Mouse (Mus musculus) layer of hippocampus, adult 8-10 months (tissue): ENCODE measurements around the gene Psma7. TPM values are rescaled to one million over a fixed set of nuclear protein-coding genes. Genes with fewer than 3 reads are reported as not detected.

Source experiments
- DNase-seq, 2 experiments: peaks; one replicate each; pipeline ENCODE4 v3.0.0; 2022; ENCODE audit warnings: low spot score in 2 of 2
- total RNA-seq, 4 experiments: library from RNA; stranded (reverse); gene quantifications; 2 replicates each; pipeline ENCODE4 v1.2.4; 2022

The Psma7 gene
- total RNA-seq, 4 experiments from 2014 or later: 152 to 188 (median 166) TPM

DNA sequence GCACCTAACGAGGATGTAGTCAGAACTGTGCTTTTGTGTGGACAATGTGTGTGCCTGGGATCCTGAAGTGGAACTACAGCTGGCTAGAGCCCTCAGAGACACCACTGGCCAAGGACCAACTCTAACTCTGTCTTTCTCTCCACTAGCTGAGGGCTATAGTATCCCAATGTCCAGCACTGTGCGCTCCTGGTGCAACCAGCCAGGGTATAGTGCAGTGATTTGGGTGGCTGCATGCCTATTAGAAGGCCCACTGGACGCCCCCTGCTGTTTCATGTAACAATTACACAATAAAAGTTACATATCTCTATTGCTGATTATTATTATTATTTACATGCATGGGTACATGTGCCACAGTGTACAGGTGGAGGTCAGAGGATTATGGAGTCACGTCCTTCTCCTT lies 3.0 kb upstream of the Psma7 start:
- no peak for DNase-seq

DNA sequence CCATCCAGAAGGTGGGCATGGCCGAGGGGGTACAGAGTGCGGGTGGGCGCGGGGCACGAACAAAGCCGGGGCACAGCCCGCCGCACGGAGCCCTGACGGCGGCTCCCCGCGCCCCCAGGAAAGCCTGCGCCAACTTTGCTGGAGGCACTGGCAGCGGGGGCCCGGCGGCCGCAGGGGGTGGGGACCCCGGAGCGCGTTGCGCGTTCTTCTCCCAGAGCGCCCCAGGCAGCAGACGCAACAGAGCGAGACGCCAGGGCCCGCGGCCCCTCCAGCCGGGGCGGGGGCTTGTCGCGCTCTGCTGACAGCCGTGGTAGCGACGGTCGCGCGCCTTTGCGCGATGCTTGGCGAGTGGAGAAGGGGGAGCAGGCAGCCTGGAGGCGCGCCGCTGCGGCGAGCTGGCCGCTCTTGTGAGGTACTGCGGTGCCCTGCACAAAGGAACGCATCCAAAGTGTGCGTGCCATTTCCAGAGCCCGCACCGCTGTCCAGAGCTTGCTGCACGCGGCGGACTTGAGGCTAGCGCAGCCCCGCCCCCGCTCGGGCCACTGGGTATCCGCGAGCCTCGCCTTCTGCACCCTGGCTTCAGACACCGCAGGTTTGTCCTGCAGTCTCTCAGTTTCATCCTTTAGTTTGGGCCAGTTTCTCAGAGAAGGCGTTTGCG lies 754 bp upstream of the Psma7 start:
- peak; percentile 46 to 55 for DNase-seq

DNA sequence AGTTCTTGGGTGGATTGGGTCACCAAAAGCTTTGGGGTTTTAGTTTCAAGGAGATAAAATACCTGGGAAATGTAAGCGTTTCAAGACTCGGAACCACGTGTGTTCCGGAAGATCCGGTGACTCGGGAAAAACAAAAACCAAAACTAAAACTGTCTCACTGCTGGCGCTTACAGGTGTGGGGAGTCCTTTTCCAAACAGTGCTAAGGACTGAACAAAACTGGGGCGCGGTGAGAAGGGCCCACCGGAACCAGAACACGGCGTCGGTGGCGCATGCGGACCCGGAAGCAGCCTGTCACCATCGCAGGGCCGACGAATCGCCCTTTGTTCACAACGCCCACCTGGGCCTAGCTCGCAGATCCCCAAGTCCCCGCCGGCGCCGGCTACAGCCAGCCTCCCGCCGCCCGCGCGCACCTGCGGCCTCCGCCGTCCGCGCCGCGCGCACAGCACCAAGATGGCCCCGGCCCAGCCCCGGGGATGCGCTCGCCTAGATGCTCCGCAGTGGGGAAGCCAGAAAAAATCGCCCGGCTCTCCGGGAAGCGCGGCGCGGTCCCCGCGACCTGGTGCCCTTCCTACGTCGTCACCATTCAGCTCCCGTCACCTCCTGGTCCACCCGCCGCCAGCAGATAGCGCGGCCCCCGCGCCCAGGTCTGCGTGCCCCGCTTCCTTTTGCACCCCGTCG lies 517 bp downstream of the Psma7 start:
- DNase-seq: no peak

DNA sequence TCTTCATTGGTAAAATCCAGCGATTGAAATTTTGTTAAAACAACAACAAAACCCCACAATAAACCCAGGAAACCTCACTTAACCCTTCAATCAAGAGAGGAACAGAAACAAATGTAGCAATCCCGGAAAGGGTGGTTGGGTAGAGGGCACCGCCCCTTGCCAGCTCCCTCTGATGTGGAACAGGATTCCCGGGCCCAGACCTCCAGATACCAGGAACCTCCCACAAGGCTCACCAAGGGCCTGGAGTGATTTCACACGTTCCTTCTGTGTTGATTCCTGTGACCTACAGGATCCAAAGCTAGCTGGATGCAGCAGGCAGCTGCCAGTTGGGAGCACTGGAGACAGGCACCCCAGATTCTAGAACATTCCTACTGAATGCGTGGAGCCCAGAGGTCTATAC lies 1.8 kb downstream of the Psma7 start:
- no peak for DNase-seq

DNA sequence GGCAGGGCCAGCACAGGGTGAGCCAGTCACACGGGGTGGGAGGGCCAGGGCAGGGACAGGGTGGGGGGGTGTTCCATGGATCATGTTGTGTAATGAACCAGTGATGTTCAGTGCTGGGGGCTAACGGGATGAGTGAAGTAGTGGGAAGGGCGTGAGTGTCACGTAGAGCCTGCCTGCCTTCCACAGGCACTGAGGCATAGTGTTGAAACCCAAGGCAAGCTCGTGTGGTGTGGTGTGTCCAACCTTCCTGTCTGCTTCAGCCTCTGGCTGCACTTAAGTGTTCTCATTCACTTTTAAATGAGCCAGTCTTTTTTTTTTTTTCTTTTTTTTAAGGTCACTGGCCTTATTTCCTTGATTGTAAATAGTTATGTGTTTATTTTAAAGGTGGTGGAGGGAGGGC lies 7.5 kb downstream of the Psma7 start:
- no peak for DNase-seq

DNA sequence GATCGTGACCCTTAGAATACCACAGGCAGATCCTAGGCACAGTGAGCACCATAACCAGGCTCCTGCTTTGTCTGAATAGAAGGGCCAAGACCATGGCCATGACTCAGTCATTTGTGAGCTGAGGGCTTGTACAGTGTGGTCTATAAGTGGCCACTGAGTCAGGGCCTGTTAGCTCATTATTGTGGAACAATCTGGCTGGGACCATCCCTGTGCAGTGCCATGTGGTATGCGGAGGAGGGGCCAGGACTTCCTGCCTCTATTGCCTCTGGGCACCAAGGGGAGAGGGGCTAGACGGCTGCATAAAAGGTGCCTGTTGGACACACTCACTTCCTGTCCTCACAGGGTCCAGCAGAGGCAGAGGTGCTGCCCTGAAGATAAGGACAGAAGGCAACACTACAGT lies 8.3 kb downstream of the Psma7 start:
- no peak for DNase-seq

DNA sequence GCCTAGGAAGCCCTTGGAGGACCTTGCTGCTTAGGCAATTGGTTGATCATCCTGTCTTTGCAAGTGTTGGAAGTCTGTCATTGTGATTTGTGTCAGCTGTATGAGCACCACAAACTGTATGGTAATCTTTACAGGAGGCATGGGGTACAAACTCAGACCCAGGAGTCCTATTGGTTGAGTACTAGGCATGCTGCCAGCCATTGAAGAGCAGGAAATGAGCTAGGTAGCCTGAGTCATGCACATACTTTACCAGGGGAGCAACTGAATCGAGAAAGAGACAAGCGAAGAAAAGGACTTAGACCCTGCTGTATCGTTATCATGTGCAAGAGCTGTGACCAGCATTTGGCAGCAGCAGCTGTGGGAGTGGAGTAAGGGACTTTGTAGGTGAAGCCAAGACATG lies 9.3 kb downstream of the Psma7 start:
- DNase-seq: no peak

DNA sequence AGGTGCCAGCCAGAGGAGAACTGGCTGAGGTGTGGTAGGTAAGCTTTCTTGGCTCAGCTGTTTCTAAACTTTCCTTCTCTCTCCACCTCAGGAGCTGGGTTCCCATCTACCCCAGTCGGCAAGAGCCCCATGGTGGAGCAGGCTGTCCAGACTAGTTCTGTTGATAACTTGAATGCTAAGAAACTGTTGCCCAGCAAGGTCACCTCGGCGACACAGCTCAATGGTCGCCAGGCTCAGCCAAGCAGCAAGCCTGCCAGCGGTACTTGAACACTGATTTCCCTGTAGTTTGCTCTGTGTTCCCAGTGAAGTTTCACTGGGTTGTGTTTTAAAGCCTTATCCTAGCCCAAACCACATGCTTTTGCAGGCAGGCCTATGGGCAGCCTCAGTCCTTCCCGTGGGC lies 11.0 kb downstream of the Psma7 start:
- DNase-seq: no peak

DNA sequence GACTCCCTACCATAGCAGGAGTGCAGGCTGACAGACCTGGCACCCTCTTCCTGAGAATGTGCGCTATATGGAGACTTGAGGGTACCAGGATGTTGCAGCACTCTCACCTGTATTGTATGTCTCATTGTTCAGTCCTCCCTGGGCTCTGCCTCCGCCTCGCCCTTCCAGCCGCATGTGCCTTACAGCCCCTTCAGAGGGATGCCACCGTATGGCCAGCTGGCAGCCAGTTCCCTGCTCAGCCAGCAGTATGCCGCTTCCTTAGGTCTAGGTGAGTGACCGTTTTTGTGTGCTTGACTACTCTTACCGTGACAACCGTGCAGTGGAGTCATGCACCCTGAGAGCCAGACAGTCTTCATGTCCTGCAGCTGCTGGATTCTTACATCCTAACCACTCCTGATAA lies 14.5 kb downstream of the Psma7 start:
- DNase-seq: no peak

DNA sequence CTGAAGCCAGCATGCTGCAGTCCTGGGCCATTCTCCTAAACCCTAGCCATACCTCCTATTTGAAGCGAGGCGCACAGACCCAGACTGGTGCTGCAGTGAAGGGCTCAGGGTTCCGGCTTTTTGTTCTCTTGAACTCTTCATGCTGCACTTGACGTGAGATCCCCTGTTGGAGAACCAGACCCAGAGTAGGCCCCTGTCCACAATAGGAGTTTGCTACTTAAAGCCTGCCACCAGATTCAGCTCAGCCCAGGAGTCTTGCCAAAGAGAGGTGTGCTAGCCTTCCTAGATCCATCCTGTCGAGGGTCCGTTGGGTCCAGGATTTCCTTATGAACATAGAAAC lies 16.4 kb downstream of the Psma7 start:
- DNase-seq: no peak

DNA sequence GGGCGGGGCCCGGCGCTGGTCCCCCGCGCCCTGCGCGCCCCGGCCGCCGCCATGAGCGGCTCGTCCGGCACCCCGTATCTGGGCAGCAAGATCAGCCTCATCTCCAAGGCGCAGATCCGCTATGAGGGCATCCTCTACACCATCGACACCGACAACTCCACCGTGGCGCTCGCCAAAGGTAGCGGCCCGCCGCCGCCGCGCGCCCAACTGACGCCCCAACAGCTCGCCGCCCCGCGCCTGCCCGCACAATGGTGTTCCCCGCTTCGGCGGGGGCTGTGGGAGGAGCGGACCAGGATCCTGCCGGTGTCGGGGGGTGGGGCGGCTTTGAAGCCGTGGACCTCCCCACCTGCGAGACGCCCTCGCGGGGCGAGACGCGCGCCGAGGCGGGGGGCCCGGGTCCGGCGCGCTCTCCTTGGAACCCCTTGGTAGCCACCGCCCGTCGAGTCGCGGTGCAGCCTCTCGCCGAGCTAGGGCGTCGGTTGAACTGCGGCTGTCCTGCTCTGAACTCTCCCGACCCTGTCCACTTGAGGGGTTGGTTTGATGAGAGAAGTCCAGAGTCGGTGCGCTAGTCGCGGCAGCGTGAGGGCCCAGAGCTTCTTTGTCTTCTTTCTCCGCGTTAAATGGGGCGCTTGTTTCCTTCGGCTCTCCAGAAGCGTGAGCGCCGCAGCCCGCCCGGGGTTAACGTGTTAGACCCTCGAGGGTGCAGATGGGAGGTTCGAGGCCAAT lies 16.9 kb downstream of the Psma7 start:
- DNase-seq: no peak

DNA sequence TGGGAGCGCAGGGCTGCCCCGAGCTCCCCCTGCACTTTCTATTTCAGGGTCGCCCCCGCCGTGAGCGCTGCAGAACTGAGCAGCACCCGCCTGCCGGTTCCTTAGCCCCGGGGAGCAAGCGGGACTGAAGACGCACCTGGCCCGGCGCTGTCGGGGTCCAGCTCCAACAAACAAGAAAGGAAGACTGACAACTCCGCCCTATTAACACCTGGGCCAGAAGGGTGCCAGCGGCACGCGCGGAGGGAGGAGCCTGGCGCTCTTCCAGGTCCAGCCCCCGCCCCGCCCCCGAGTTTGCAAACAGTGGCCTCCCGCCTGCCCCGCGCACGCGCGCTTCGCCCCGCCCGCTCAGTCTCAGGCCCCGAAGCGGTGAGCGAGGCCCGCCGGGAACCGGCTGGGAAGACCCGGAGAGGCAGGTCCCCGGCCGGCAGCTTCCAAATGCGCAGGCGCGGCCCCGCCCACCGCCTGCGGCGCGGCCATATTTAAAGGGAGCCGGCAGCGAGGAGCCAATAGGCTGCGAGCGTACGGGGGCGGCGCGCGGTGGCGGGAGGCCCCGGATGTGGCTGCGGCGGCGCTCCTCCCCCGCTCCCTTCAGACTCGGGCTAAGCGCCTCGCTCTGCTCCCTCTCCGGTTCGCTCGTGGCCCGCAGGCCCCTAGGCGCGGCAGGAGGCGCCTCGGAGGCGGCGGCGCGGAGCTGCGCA lies 17.7 kb downstream of the Psma7 start, which contains the start of gene Lsm14b:
TSS of gene Lsm14b (plus strand) at position 587 of the 698 bp plus-strand sequence.
- peak; percentile 97 to 99 for DNase-seq

DNA sequence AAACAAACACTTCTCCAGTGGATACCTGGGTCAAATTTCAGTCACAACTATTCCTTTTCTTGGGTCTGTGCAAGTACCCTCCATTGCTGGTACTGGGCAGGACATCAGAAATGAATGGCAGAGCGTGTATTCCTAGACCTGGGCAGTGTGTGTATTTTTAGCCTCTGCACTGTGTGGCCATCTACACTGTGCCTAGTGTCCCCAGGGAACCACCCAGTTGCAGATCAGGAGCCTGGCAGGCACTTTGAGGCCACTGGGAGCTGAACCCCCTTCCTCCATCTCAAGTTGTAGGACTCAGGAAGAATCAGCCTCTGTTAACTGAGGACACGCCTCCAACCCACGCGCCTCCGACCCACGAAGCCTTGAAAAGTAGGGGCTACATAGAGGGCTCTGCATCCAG lies 19.5 kb downstream of the Psma7 start:
- no peak for DNase-seq

DNA sequence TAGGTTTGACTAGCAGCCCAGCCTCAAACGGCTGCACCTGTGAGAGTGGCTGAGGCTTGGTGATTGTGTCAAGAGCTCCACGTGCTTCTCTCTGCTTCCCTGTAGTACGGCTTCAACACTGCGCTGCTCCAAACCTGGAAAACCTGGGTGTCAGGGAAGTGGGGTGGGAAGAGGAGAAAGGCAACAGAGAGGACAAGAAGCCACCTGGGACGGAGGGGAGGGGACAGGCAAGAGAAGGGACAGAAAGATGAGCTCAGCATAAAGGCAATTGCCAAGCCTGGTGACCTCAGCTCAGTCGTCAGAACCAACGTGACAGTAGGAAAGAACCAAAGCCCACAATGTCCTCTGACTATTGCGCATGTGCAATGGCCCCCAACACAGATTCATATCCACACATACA lies 21.3 kb downstream of the Psma7 start:
- DNase-seq: no peak

DNA sequence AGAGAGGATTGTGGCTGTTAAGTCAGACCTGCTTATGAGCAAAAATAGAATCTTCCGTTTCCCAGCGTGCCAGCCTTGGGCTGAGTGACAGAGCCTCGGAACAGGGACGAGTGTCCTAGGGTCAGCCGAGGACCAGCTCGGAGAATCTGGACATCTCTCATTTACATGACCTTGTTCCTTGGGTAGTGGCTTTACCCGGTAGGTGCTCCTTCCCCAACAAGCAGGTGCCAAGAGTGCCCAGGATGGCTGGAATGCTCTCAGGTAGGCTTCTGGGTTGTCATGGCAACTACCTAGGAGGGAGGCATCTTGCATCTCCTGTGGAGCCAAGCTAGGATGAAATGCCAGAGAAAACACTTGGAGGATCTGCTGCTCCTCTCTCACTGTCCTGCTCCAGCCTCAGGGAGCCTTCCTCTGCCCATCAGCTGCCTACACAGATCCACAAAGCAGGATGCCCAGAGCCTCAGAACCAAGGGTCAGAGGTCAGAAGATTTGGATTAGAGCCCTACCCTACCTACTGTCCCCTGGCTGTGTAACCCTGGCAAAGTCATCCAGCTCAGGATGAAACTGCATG lies 22.1 kb downstream of the Psma7 start:
- DNase-seq: no peak

DNA sequence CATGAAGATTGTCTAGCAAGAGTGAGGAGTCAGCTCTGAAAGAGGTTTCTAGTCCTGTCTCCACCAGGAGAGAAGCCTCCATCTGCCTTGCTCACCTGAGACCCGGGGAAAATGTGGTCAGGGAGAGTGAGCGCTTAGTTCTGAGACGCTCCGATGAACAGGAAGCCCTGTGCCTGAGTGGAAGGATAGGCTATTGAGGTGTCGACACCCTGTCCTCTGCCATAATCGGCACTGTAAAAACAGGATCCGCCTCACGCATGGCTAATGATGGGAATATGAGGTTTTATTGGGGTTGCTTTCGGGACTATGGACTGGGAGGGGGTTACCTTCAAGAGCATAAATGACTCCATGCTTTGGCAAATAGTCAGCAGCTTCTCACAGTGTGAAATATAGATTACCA lies 23.7 kb downstream of the Psma7 start:
- no peak for DNase-seq

DNA sequence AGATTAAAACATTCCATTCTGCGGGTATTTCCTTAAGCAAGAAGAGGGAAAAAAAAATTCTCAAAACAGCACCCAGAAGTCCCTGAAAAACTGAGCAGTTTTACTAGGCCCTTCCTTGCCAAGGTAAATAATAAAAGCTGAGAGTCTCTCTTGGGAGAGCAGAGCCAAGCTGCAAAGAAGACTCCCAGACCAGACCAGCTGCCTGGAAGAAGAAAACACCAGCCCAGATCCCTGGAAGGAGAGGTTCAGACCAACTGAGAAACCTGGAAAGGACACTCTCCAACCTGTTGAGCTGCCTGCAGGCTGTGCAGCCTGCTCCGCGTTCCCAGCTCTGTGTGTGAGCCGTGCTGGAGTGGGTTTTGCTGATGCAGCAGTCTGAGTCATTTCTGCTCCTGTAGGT lies 24.6 kb downstream of the Psma7 start:
- no peak for DNase-seq

DNA sequence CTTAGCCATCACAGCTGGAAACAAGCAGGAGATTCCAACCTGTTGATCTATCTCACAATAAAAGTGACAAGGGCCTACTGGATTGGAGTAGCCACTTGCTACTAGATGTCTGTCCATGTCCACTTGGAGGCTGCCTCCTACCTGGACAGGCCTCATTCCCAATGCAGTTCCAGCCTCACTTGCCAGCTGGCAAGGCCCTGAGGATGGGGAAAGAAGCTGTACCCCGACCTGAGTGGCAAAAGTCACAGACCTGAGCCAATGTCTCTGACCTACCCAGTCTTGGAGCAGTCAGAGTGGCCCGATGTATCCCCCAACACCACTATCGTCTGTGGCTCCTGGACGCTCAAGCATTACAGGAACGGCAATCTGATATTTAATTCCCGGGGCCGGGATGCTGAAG lies 28.5 kb downstream of the Psma7 start:
- no peak for DNase-seq

DNA sequence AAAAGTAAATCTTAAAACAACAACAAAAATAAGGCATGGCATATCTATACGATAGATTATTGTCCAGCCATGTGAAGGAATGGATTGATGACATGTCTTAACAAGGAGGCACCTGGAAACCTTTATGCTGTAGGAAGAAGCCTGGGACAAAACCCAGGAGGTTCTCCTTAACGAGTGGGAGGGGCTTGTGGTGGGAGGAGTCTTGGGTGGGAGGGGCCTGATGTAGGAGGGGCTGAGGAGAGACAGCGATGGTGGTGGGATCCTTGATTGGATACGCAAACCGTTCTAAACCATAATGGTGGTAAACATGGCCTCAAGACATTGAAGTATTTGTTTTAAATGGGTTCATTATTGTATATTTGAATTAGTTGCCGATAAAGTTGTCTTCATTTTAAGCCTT lies 30.9 kb downstream of the Psma7 start:
- no peak for DNase-seq

DNA sequence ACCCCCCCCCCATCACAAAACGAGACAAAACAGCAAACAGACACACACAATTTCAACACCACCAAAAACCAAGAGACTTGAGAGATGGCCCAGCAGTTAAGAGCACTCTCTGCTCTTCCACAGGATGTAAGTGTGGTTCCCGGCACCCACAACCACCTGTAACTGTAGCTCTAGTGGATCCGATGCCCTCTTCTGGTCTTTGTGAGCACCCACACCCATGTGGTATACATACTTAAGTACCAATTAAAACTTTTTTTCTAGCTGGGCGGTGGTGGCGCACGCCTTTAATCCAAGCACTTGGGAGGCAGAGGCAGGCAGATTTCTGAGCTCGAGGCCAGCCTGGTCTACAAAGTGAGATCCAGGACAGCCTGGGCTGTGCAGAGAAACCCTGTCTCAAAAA lies 31.5 kb downstream of the Psma7 start:
- no peak for DNase-seq

DNA sequence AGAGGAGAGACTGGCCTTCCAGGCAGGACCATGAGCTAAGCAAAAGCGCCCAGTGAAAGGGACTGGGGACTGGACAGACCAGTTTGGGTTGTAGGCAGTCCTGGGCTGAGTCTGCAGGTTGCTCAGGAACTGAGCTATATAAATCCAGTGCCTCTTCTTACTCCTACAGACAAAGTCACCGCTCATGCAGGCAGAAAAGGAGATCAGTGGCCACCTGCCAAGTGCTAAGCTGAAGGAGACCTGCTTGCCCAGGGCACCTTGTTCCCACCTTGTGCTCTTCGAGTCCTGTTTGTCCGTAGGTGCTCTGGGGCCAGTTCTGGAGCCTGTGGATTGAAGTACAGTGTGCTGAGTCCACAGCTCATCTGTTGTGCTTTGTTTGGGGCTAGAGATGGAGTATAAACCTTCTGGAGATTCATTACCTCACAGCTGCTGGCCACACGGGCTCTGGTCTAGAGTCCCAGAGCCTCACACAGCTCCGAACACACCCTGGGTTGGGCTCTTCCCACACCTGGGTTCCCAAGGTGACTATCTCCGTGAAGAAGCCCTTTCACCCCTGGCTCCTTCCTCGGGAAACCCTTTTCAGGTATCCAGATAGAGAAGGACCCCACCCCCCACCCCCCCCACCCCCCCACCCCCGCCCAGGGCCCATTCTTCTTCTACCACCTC lies 35.7 kb downstream of the Psma7 start:
- DNase-seq: no peak
